Mouse (Mus musculus): ENCODE results near the gene Cers2. TPM values are rescaled to one million over a fixed set of nuclear protein-coding genes. Genes with fewer than 3 reads are reported as not detected.
"Not testable (repeated sequence)": the region's sequence is repeated elsewhere in the genome, so short reads cannot be mapped to it uniquely, and the experiment has no call there.

Gene Cers2
- polyA plus RNA-seq, 1 experiment: 116 TPM

DNA sequence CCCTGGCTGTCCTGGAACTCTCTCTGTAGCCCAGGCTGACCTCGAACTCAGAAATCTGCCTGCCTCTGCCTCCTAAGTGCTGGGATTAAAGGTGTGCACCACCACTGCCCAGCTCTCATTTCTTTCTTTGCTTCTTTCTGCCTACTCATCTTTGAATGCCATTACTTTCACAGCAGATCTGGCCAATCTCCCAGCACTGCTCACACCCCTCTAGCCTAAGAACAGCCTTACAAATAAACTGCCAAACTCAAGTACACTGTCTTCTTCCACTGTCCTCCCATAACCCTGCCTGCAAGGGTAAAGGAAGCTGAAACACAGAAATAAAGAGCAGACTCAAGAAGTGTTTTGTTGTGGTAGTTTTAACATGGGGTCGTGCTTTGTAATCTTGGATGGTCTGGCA lies 43.2 kb downstream of the Cers2 start:
- Histone ChIP-seq H3K4me3 (peak overlapping the region; percentile 33), H3K79me2 (ENCODE audit: control insufficient read depth, insufficient read depth) (peaks cover 14% of the 10 kb centered on the region), H3K4me2 (ENCODE audit: low read depth) (no peak overlapping the region), H3K27me3 (ENCODE audit: control insufficient read depth, insufficient read depth, insufficient read length) (no peaks in the 10 kb centered on the region), H3ac (ENCODE audit: control insufficient read depth, insufficient read length) (no peak overlapping the region), H3K36me3 (ENCODE audit: control insufficient read depth, insufficient read depth) (peaks cover 3% of the 10 kb centered on the region)
- TF ChIP-seq USF1 (IDR thresholded peaks at IDR 0.05; ENCODE audit: low read depth) (no peak), CEBPB (IDR thresholded peaks at IDR 0.05; ENCODE audit: insufficient read depth, poor library complexity, severe bottlenecking) (no peak), SRF (IDR thresholded peaks at IDR 0.05; ENCODE audit: control insufficient read depth, insufficient read length, low read depth) (no peak), MYOG (IDR thresholded peaks at IDR 0.05; ENCODE audit: control insufficient read depth in 1 of 3, insufficient read depth in 1 of 3, insufficient read length in 2 of 3, low read depth in 2 of 3) (no peak), REST (IDR thresholded peaks at IDR 0.05; ENCODE audit: insufficient read depth, insufficient read length) (no peak), MYOD1 (IDR thresholded peaks at IDR 0.05; ENCODE audit: control insufficient read depth in 1 of 3, insufficient read length in 2 of 3, low read depth in 2 of 3) (no peak), E2F4 (IDR thresholded peaks at IDR 0.05; ENCODE audit: insufficient read depth) (no peak), MAX (IDR thresholded peaks at IDR 0.05; ENCODE audit: low read depth) (no peak), TCF3 (IDR thresholded peaks at IDR 0.05; ENCODE audit: insufficient read length, low read depth) (no peak), TCF12 (IDR thresholded peaks at IDR 0.05; ENCODE audit: insufficient read depth, poor library complexity, severe bottlenecking) (no peak), POLR2A (IDR thresholded peaks at IDR 0.05; ENCODE audit: insufficient read length, low read depth) (no peak), POLR2AphosphoS2 (IDR thresholded peaks at IDR 0.05; ENCODE audit: insufficient read length, low read depth) (no peak)

DNA sequence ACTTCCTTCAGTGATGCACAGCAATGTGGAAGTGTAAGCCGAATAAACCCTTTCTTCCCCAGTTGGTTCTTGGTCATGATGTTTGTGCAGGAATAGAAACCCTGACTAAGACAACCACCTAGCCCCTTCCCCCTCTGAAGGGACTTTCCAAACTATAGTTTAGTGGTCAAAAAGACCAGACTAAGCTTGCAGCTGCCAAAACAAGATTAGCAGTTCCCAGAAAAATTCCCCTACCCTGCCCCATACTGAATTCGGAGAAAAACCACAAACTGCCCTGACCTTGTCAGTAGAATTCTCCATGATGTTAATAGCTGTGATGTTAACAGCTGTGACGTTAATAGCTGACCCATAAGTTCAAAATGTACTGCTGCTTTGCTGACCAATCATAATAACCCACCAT lies 45.7 kb downstream of the Cers2 start:
- not testable (repeated sequence) for H3K4me2 ChIP-seq (ENCODE audit: low read depth); H3K27me3 ChIP-seq (ENCODE audit: control insufficient read depth, insufficient read depth, insufficient read length); H3ac ChIP-seq (ENCODE audit: control insufficient read depth, insufficient read length); H3K36me3 ChIP-seq (ENCODE audit: control insufficient read depth, insufficient read depth); H3K79me2 ChIP-seq (ENCODE audit: control insufficient read depth, insufficient read depth); H3K4me3 ChIP-seq

GRCm38 (mm10) chr3:95370101-95370500 lies 55.5 kb downstream of the Cers2 start:
- no peak overlapping the region for H3K4me3 ChIP-seq
- no peak overlapping the region for H3ac ChIP-seq (ENCODE audit: control insufficient read depth, insufficient read length)
- TF ChIP-seq SRF (IDR thresholded peaks at IDR 0.05; ENCODE audit: control insufficient read depth, insufficient read length, low read depth) (no peak), USF1 (IDR thresholded peaks at IDR 0.05; ENCODE audit: low read depth) (no peak), CEBPB (IDR thresholded peaks at IDR 0.05; ENCODE audit: insufficient read depth, poor library complexity, severe bottlenecking) (no peak), TCF3 (IDR thresholded peaks at IDR 0.05; ENCODE audit: insufficient read length, low read depth) (no peak), POLR2AphosphoS2 (IDR thresholded peaks at IDR 0.05; ENCODE audit: insufficient read length, low read depth) (no peak), REST (IDR thresholded peaks at IDR 0.05; ENCODE audit: insufficient read depth, insufficient read length) (no peak), TCF12 (IDR thresholded peaks at IDR 0.05; ENCODE audit: insufficient read depth, poor library complexity, severe bottlenecking) (no peak), POLR2A (IDR thresholded peaks at IDR 0.05; ENCODE audit: insufficient read length, low read depth) (no peak), MAX (IDR thresholded peaks at IDR 0.05; ENCODE audit: low read depth) (no peak), MYOG (IDR thresholded peaks at IDR 0.05; ENCODE audit: control insufficient read depth in 1 of 3, insufficient read depth in 1 of 3, insufficient read length in 2 of 3, low read depth in 2 of 3) (no peak), E2F4 (IDR thresholded peaks at IDR 0.05; ENCODE audit: insufficient read depth) (no peak), MYOD1 (IDR thresholded peaks at IDR 0.05; ENCODE audit: control insufficient read depth in 1 of 3, insufficient read length in 2 of 3, low read depth in 2 of 3) (no peak)
- no peaks in the 10 kb centered on the region for H3K27me3 ChIP-seq (ENCODE audit: control insufficient read depth, insufficient read depth, insufficient read length)
- no peak overlapping the region for H3K4me2 ChIP-seq (ENCODE audit: low read depth)
- no peaks in the 10 kb centered on the region for H3K79me2 ChIP-seq (ENCODE audit: control insufficient read depth, insufficient read depth)
- H3K36me3 ChIP-seq (ENCODE audit: control insufficient read depth, insufficient read depth): no peaks in the 10 kb centered on the region

Other genes with a start within 250 kb of the Cers2 start
- gene Pip5k1a, start 207.9 kb upstream of the Cers2 start, polyA plus RNA-seq (2012; fragmentation: generic; extraction: Trizol): 27.3 TPM
- 85.6 TPM for gene Vps72, start 203.8 kb upstream of the Cers2 start, polyA plus RNA-seq (2012; fragmentation: generic; extraction: Trizol)
- 2.5 TPM for gene Tmod4, start 190.3 kb upstream of the Cers2 start, polyA plus RNA-seq (2012; fragmentation: generic; extraction: Trizol)
- 30.6 TPM for gene Scnm1, start 180.8 kb upstream of the Cers2 start, polyA plus RNA-seq (2012; fragmentation: generic; extraction: Trizol)
- 7.0 TPM for gene Lysmd1, start 180.7 kb upstream of the Cers2 start, polyA plus RNA-seq (2012; fragmentation: generic; extraction: Trizol)
- 0.22 TPM for gene Tnfaip8l2, start 172.4 kb upstream of the Cers2 start, polyA plus RNA-seq (2012; fragmentation: generic; extraction: Trizol)
- 29.0 TPM for gene Sema6c, start 154.3 kb upstream of the Cers2 start, polyA plus RNA-seq (2012; fragmentation: generic; extraction: Trizol)
- 3.3 TPM for gene Gabpb2, start 96.9 kb upstream of the Cers2 start, polyA plus RNA-seq (2012; fragmentation: generic; extraction: Trizol)
- 61.5 TPM for gene Cdc42se1, start 86.1 kb upstream of the Cers2 start, polyA plus RNA-seq (2012; fragmentation: generic; extraction: Trizol)
- 51.9 TPM for gene Mllt11, start 82.6 kb upstream of the Cers2 start, polyA plus RNA-seq (2012; fragmentation: generic; extraction: Trizol)
- gene Gm128, start 73.2 kb upstream of the Cers2 start, polyA plus RNA-seq (2012; fragmentation: generic; extraction: Trizol): 0.04 TPM
- 0.31 TPM for gene Bnipl, start 63.6 kb upstream of the Cers2 start, polyA plus RNA-seq (2012; fragmentation: generic; extraction: Trizol)
- 33.3 TPM for gene Mindy1, start 33.4 kb upstream of the Cers2 start, polyA plus RNA-seq (2012; fragmentation: generic; extraction: Trizol)
- gene Prune1, start 32.7 kb upstream of the Cers2 start, polyA plus RNA-seq (2012; fragmentation: generic; extraction: Trizol): 43.1 TPM
- 1.5 TPM for gene Anxa9, start 7.6 kb upstream of the Cers2 start, polyA plus RNA-seq (2012; fragmentation: generic; extraction: Trizol)
- gene Setdb1, start 42.4 kb downstream of the Cers2 start, polyA plus RNA-seq (2012; fragmentation: generic; extraction: Trizol): 11.5 TPM
- not detected for gene 4930558C23Rik, start 88.0 kb downstream of the Cers2 start, polyA plus RNA-seq (2012; fragmentation: generic; extraction: Trizol)
- 20.9 TPM for gene Arnt, start 119.6 kb downstream of the Cers2 start, polyA plus RNA-seq (2012; fragmentation: generic; extraction: Trizol)
- 0.11 TPM for gene Ctsk, start 184.5 kb downstream of the Cers2 start, polyA plus RNA-seq (2012; fragmentation: generic; extraction: Trizol)
- gene Ctss, start 212.0 kb downstream of the Cers2 start, polyA plus RNA-seq (2012; fragmentation: generic; extraction: Trizol): 0.02 TPM
- not detected for gene Hormad1, start 244.9 kb downstream of the Cers2 start, polyA plus RNA-seq (2012; fragmentation: generic; extraction: Trizol)

All from myocyte (in vitro differentiated cells).